Mouse (Mus musculus) kidney, postnatal 4 days (tissue): ENCODE results near the gene Vmn1r101.
"Not testable (repeated sequence)": the region's sequence is repeated elsewhere in the genome, so short reads cannot be mapped to it uniquely, and the experiment has no call there.

Experiments
- DNase-seq, 2 experiments: peaks; one replicate each; pipeline ENCODE4 v3.0.0; 2021; ENCODE audit warnings: mixed read lengths in 2 of 2

The Vmn1r101 gene

GRCm38 (mm10) chr7:20442493-20442892 is at the start of gene Vmn1r101:
Vmn1r101 (minus strand) TSS chr7:20442593.
- not testable (repeated sequence) for DNase-seq

GRCm38 (mm10) chr7:20474825-20475224 is 32.4 kb upstream of the Vmn1r101 start, which contains the start of gene Gm10670:
Gm10670 (minus strand) TSS chr7:20474925.
- DNase-seq: not testable (repeated sequence)

GRCm38 (mm10) chr7:20417642-20418041 is 24.8 kb downstream of the Vmn1r101 start, which contains the start of gene Vmn1r100:
Vmn1r100 (plus strand) TSS chr7:20417942.
- not testable (repeated sequence) for DNase-seq
